Mouse (Mus musculus) thymus, postnatal 25 days (tissue): Measurements from ENCODE around the gene Gpbp1l1.

Source experiments
- DNase-seq: peaks from one replicate; pipeline ENCODE4 v3.0.0; 2022

The Gpbp1l1 gene

GRCm38 (mm10) chr4:116638821-116639220 lies 81.4 kb downstream of the Gpbp1l1 start:
- DNase-seq: no peak

GRCm38 (mm10) chr4:116642071-116642470 lies 84.6 kb downstream of the Gpbp1l1 start:
- DNase-seq: no peak
